Mouse (Mus musculus) layer of hippocampus, adult 9-11 months (tissue): ENCODE results near the gene Tgif2lx2.
"Not testable (repeated sequence)": the region's sequence is repeated elsewhere in the genome, so short reads cannot be mapped to it uniquely, and the experiment has no call there.

Experiments
- DNase-seq: peaks from one replicate; pipeline ENCODE4 v3.0.0; 2022

The Tgif2lx2 gene

DNA sequence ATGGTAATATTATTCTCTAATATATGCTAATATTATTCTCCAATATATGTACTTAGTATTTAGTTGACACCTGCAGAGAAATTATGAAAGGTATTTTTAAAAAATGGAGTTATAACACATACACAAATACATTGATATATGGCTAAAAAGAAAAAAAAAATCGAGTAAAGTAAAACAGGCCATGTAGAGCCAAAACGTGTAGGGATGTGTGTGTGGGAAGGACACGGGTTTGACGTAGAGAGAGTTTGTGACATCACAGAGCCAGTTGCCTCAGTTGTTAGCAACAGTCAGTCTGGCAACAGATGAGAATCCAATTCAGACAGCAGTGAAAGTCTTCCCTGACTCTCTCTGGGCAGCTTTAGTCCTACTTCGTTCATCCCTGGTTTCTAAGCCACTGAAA, at the start of gene Tgif2lx2:
Gene Tgif2lx2, plus strand, starts transcription at position 301 of the 400 bp plus-strand sequence.
- DNase-seq, result not testable (repeated sequence)
